In genomic region chr10:120498086-120498485, GRCm38 (mm10) we compare ENCODE assay signal across 14 mouse cellular contexts. TPM values are rescaled to one million over a fixed set of nuclear protein-coding genes. Genes with fewer than 3 reads are reported as not detected.
"Had no signal": no experiment of that assay in that cellular context is flagged by ENCODE, and none has a peak within 500 bp of the region (broad histone marks: within the 10 kb centered on the region; RNA-seq: fewer than 3 reads in every experiment).

No protein-coding gene starts in this region.

- DNase-seq: kidney, postnatal 10 days; kidney, postnatal 36 days; layer of hippocampus, postnatal 36 days; liver, embryonic 13.5 days; lung, adult 2 months; lung, postnatal 14 days; lung, postnatal 4 days; right cerebral cortex, adult 18-20 months; right cerebral cortex, postnatal 14 days; right cerebral cortex, postnatal 4 days; thymus, adult 2 months; thymus, postnatal 14 days; thymus, postnatal 4 days had no signal

RNA-seq across cellular contexts. Expression of gene Hmga2, which starts 21.8 kb away (rescaled TPM):
- total RNA-seq: liver, adult 2 months had no signal
- polyA plus RNA-seq: lung, adult 2 months had no signal
